18 mouse cellular contexts compared by ENCODE assay signal in the genomic region with DNA sequence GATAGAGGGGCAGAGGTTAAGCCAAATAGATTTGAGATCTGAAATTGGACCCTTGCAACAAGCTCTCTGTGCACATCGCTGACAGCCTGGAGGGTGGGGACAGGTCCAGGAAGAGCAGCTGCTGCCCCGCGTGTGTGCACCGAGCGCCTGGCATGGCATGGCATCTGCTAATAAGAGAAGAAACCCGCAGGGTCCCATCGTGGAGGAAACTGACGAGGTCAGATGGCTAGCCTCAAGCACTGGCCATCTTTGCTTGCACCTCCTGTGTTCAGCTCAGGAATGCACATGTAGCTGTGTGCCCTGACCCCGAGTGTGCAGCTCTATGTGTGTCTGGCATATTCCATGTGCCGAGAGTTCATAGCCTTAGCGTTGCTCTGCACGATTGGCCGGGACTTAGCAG.
DNase-seq lines count a peak whose midpoint lies in the region; ATAC-seq lines count a peak whose summit lies in the region.
"Had no signal": no experiment of that assay in that cellular context is flagged by ENCODE, and none has a peak within 500 bp of the region (broad histone marks: within the 10 kb centered on the region; RNA-seq: fewer than 3 reads in every experiment).

No protein-coding gene starts in this region.

- intact Hi-C loops in left cerebral cortex, postnatal 4 days (cut with DNase I): no loop called here
- intact Hi-C loops in left cerebral cortex, postnatal 10 days (cut with DNase I): no loop called here

- peak; percentile 78 for DNase-seq in left cerebral cortex, postnatal 4 days
- no peak for DNase-seq in left cerebral cortex, postnatal 10 days (ENCODE audit: extremely low spot score in 1 of 2, low spot score in 2 of 2)
- peak; percentile 41 for DNase-seq in cerebellum, adult 8-10 months
- peak; percentile 38 to 48 for DNase-seq in cerebellum, postnatal 36 days
- DNase-seq in urinary bladder, postnatal 25 days (ENCODE audit: low spot score): no peak
- DNase-seq in adrenal gland, postnatal 36 days: no peak
- DNase-seq: adrenal gland, adult 2 months; gastrocnemius, postnatal 36 days; heart, postnatal 36 days; kidney, adult 9 months; layer of hippocampus, postnatal 36 days; lung, adult 2 months; lung, postnatal 14 days; midbrain, embryonic 14.5 days; thymus, postnatal 36 days had no signal

- peak; percentile 78 for ATAC-seq in cerebellum, adult (ENCODE audit: insufficient number of reproducible peaks, low FRiP score, low TSS enrichment)
- ATAC-seq: intestine, embryonic 16.5 days; liver, embryonic 12.5 days had no signal

Comparison
In these comparisons a context has a peak if more than half of its experiments do, and no peak if none do; other contexts are left out.
1. DNase-seq: peak in left cerebral cortex, postnatal 4 days (single experiment), cerebellum, adult 8-10 months (single experiment) and cerebellum, postnatal 36 days (2 of 2); none in left cerebral cortex, postnatal 10 days (0 of 2), urinary bladder, postnatal 25 days (single experiment) and adrenal gland, postnatal 36 days (0 of 2).